Mouse (Mus musculus) midbrain, postnatal 0 days (tissue): Measurements from ENCODE around the gene Mtmr6. TPM values are rescaled to one million over a fixed set of nuclear protein-coding genes. Genes with fewer than 3 reads are reported as not detected.

Experiments used
- ATAC-seq: fragments of 200-750 bp; cut with Nextera tagmentation; 2 replicates; pipeline ENCODE4 v1.8.0; 2017; ENCODE audit warnings: moderate number of reproducible peaks, mild to moderate bottlenecking, moderate TSS enrichment, moderate library complexity; ENCODE audit not compliant: low FRiP score
- DNase-seq: peaks from one replicate; pipeline ENCODE4 v3.0.0-alpha.2; 2015; ENCODE audit warnings: low spot score
- H3K27ac ChIP-seq: fragments of 300-500 bp; sonication (generic); 2 replicates; pipeline ENCODE4 v1.5.1; 2014; ENCODE audit warnings: low read depth, mild to moderate bottlenecking, low read length, mixed read lengths
- H3K27me3 ChIP-seq: fragments of 300-500 bp; sonication (generic); 2 replicates; pipeline ENCODE4 v1.6.1; 2014; ENCODE audit warnings: low read length, control low read depth, mixed read lengths; ENCODE audit not compliant: insufficient read depth
- H3K36me3 ChIP-seq: fragments of 300-500 bp; sonication (generic); 2 replicates; pipeline ENCODE4 v1.6.1; 2014; ENCODE audit warnings: low read length, control low read depth, mixed read lengths; ENCODE audit not compliant: insufficient read depth
- H3K4me1 ChIP-seq: fragments of 300-500 bp; sonication (generic); 2 replicates; pipeline ENCODE4 v1.6.1; 2014; ENCODE audit warnings: mild to moderate bottlenecking, control low read depth, antibody characterized with exemption, low read length, mixed read lengths; ENCODE audit not compliant: insufficient read depth
- H3K4me2 ChIP-seq: fragments of 300-500 bp; sonication (generic); 2 replicates; pipeline ENCODE4 v1.6.1; 2014; ENCODE audit warnings: low read depth, mild to moderate bottlenecking, low read length, mixed read lengths; ENCODE audit not compliant: poor library complexity, severe bottlenecking
- H3K4me3 ChIP-seq: fragments of 300-500 bp; sonication (generic); 2 replicates; pipeline ENCODE4 v1.5.1; 2014; ENCODE audit warnings: low read depth, mild to moderate bottlenecking, low read length, moderate library complexity
- H3K9ac ChIP-seq: fragments of 300-500 bp; sonication (generic); replicated peaks from 2 replicates; pipeline ENCODE4 v1.6.1; 2014; ENCODE audit warnings: mild to moderate bottlenecking, low read length, moderate library complexity, mixed read lengths; ENCODE audit not compliant: poor library complexity, severe bottlenecking
- H3K9me3 ChIP-seq: fragments of 300-500 bp; sonication (generic); 2 replicates; pipeline ENCODE4 v1.6.1; 2016; ENCODE audit warnings: low read length, control low read depth
- CTCF ChIP-seq: IDR thresholded peaks from 2 replicates; pipeline ENCODE4 v1.5.1; 2016; ENCODE audit warnings: antibody characterized with exemption, mild to moderate bottlenecking
- WGBS: fragments of 180-500 bp; shearing (Covaris S2); extraction: QIAGEN DNeasy Blood & Tissue Kit; methylation state at CpG from one replicate; pipeline ENCODE4 v1.1.7; 2014; 5-methylcytosine and 5-hydroxymethylcytosine counted together
- polyA plus RNA-seq: library from polyadenylated mRNA; unstranded; fragments of >200 nt; fragmentation: Nextera tagmentation; extraction: Ambion mirVana; gene quantifications from 2 replicates; pipeline ENCODE4 v1.2.1, GENCODE M21; 2015
- total RNA-seq: library from RNA; depleted of rRNA; stranded (reverse); fragments of >200 nt; gene quantifications from 2 replicates; pipeline ENCODE4 v1.2.3, GENCODE M21; 2014

The Mtmr6 gene
- total and polyA plus RNA-seq, 2 experiments from 2014 or later = 36.1 to 57.7 TPM

DNA sequence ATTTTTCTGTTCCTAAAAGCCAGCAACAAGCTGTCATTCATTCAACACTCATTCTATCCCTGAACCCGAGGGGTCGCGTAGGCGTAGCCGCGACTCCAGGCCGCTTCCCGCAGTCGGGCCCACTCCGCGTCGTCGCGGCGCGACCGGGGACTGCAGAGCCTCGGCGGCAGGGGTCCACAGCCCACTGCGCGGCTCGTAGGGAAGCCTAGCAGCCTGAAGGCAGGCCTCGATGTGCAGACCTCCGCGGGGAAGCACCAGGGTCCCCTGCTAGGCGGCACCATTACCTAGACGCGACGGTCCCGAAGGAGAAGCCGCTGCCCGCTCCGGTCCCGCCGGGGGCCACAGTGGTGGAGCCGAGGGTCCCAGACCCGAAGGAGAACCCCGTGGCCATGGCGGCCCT lies 14.1 kb upstream of the Mtmr6 start:
- Histone ChIP-seq H3K27ac (peak overlapping the region; percentile 97), H3K27me3 (no peaks in the 10 kb centered on the region), H3K36me3 (no peaks in the 10 kb centered on the region), H3K9me3 (no peaks in the 10 kb centered on the region), H3K4me3 (peak overlapping the region; percentile 74), H3K4me2 (peak overlapping the region; percentile 68), H3K9ac (peak overlapping the region; percentile 100), H3K4me1 (peaks cover 3% of the 10 kb centered on the region; the same call in 1 of the 2 replicates)
- ATAC-seq (peak; percentile 82), DNase-seq (peak; percentile 58)
- TF ChIP-seq CTCF = no peak; the same call in 1 of the 2 replicates
- under 1% methylated on average over 39 of the region's 39 CpGs for WGBS

DNA sequence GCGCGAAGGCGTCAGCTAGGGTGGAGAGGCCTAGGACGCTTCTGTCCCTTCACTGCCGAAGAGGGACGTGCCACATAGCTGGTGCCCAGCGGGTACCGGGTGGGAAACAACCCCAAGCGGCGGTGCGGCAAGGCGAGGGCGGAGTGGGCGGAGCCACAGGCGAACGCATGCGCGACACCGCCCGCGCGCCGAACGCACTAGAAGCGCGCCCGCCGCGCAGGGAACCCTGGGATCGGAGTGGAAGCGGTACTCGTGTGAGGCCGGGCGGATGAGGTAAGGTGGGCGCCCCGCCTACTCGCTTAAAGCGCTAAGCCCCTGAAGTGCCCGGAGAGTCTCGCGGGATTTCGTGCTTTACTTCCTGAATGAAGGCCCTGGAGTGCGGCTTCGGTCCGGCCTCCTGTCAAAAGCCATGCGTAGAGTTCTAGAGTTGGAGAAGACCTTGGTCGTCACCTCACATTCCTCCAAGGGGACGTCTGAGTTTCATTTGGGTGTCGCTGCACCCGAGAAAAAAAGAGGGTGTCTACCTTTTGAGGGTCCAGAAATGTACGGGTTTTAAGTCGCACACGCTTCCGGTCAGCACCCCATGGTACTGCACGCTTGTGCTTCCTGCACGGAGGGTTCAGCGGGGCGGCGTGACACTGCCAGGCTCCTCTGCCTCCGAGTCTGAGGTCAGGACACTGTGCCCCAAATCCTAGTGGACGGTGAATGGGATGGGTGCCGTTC lies 13.6 kb upstream of the Mtmr6 start, which contains the start of the genes Nupl1 and Gm49336:
TSS of gene Nupl1 (minus strand) at position 151 of the 723 bp plus-strand sequence.
TSS of gene Gm49336 (minus strand) at position 227 of the 723 bp plus-strand sequence.
- H3K9me3 ChIP-seq = no peaks in the 10 kb centered on the region
- peak within 1 kb of the TSS; percentile 74 for H3K4me3 ChIP-seq
- H3K9ac ChIP-seq = peak within 1 kb of the TSS; percentile 100
- peak within 1 kb of the TSS; percentile 97 for H3K27ac ChIP-seq
- WGBS = under 1% methylated on average over 62 of the region's 62 CpGs
- ATAC-seq = peak; percentile 99
- TF ChIP-seq CTCF = peak; percentile 34; the same call in 1 of the 2 replicates
- DNase-seq = peak; percentile 100
- H3K4me1 ChIP-seq = peaks cover 3% of the 10 kb centered on the region; the same call in 1 of the 2 replicates
- H3K4me2 ChIP-seq = peak within 1 kb of the TSS; percentile 77
- H3K27me3 ChIP-seq = no peaks in the 10 kb centered on the region
- H3K36me3 ChIP-seq = no peaks in the 10 kb centered on the region

DNA sequence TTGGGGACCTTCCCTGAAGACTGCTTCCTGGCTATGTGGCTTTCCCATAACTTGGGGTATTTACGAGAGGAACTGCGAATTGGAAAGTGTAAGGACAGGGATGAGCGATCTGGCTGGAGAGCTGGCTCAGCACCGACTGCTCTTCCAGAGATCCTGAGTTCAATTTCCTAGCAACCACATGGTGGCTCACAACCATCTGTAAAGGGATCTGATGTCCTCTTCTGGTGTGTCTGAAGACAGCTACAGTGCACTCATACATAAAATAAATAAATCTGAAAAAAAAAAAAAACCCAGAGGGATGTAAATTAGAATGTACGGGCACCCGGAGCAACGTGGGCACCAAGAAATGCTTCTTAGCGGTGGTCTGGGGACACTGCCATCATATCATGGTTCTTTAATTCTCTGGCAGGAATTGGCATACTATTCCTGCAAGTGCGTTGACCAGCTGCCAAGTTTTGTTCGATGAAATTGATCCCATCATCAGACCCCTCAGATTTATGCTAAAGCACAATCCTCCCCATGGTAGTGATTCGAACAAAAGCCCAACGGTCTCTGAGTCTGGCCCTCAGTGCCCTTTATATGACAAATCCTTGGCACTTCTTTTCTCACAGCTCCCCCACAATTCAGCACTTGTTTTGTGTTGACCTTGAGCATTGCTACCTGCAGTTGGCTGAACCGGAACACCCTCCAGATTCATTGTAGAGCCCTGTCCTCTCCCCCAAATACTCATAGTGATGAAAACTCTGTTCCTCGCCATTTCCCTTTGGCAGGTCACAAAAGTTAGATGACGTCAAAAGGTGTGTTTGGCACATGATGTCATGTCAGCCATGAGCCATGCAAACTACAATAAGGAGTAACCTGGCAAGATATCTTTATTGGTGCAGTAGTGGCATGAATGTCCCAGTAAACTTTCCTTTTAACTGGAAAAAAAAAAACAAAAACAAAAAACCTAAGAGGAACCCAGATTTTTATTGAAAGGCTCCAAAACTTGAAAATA lies 12.7 kb upstream of the Mtmr6 start:
- Histone ChIP-seq H3K27ac (peak overlapping the region; percentile 97), H3K9me3 (no peaks in the 10 kb centered on the region), H3K4me3 (peak overlapping the region; percentile 74), H3K36me3 (no peaks in the 10 kb centered on the region), H3K4me2 (peak overlapping the region; percentile 77), H3K9ac (peak overlapping the region; percentile 100), H3K27me3 (no peaks in the 10 kb centered on the region), H3K4me1 (peaks cover 3% of the 10 kb centered on the region; the same call in 1 of the 2 replicates)
- WGBS = 15% methylated on average over 15 of the region's 15 CpGs
- peak; percentile 50; the same call in 1 of the 2 replicates for TF ChIP-seq CTCF
- ATAC-seq = peak; percentile 47
- DNase-seq = peak; percentile 59

DNA sequence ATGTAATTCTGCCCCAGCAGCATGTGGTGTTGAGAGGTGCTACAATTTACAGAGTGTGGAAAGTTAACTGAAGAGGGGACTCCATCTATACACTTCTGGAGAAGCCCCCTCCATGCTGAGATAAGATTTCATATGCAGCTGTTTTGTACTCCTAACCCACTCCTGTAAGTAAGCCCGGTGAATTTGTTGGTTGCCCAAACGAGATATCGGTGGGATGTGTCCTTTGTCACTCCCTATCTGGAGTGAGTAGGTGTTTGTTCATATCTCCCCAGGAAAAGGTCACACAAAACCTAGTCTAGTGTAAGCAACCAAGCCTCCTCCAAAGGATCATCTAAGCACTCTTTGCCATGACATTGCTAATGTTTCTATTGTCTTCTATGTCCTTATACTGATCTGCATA lies 11.6 kb upstream of the Mtmr6 start:
- no peak overlapping the region for H3K9ac ChIP-seq
- H3K4me2 ChIP-seq = no peak overlapping the region
- no peaks in the 10 kb centered on the region for H3K36me3 ChIP-seq
- peaks cover 3% of the 10 kb centered on the region; the same call in 1 of the 2 replicates for H3K4me1 ChIP-seq
- H3K9me3 ChIP-seq = no peaks in the 10 kb centered on the region
- ATAC-seq (no peak), DNase-seq (no peak)
- H3K27me3 ChIP-seq = no peaks in the 10 kb centered on the region
- WGBS = 93% methylated on average over 3 of the region's 3 CpGs
- no peak overlapping the region for H3K4me3 ChIP-seq
- TF ChIP-seq CTCF = no peak
- H3K27ac ChIP-seq = no peak overlapping the region

DNA sequence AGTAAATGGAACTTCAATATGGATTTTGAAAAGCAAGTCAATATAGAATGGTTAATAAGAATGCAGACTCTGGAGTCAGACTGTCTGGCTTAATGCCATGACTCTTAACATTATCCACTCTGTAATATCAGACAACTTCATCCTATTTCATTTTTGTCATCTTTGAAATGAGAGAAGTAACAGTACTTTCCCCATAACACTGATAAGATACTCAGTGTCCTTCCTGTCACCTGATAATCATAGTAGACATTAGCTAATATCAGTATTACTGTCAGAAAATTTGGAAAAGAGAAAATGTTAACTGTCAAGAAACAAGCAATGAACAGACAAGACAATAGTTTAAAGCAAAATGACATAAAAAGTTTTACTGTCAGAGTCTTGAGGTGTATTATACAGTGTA lies 10.3 kb upstream of the Mtmr6 start:
- Histone ChIP-seq H3K4me1 (peaks cover 2% of the 10 kb centered on the region; the same call in 1 of the 2 replicates), H3K4me3 (no peak overlapping the region), H3K27ac (no peak overlapping the region), H3K36me3 (no peaks in the 10 kb centered on the region), H3K9ac (no peak overlapping the region), H3K27me3 (no peaks in the 10 kb centered on the region), H3K4me2 (no peak overlapping the region), H3K9me3 (no peaks in the 10 kb centered on the region)
- no peak for TF ChIP-seq CTCF
- DNase-seq (no peak), ATAC-seq (no peak)
